Mouse (Mus musculus) stomach, embryonic 14.5 days (tissue): ENCODE data around the gene Dab1. TPM values are rescaled to one million over a fixed set of nuclear protein-coding genes. Genes with fewer than 3 reads are reported as not detected.

Experiments used
- ATAC-seq: fragments of 200-750 bp; cut with Nextera tagmentation; 2 replicates; pipeline ENCODE4 v1.8.0; 2017; ENCODE audit warnings: low read depth, moderate TSS enrichment; ENCODE audit not compliant: insufficient number of reproducible peaks, insufficient read depth, low FRiP score
- H3K27ac ChIP-seq: fragments of 300-500 bp; sonication (generic); 2 replicates; pipeline ENCODE4 v1.5.1; 2014; ENCODE audit warnings: mild to moderate bottlenecking, low read length, moderate library complexity, mixed read lengths
- H3K27me3 ChIP-seq: fragments of 300-500 bp; sonication (generic); 2 replicates; pipeline ENCODE4 v1.6.1; 2014; ENCODE audit warnings: low read length, control low read depth, mixed read lengths; ENCODE audit not compliant: control insufficient read depth, insufficient read depth
- H3K36me3 ChIP-seq: fragments of 300-500 bp; sonication (generic); 2 replicates; pipeline ENCODE4 v1.6.1; 2014; ENCODE audit warnings: mild to moderate bottlenecking, control low read depth, low read length, moderate library complexity, mixed read lengths; ENCODE audit not compliant: control insufficient read depth, insufficient read depth
- H3K4me1 ChIP-seq: fragments of 300-500 bp; sonication (generic); 2 replicates; pipeline ENCODE4 v1.6.1; 2014; ENCODE audit warnings: low read length, control low read depth, mixed read lengths; ENCODE audit not compliant: control insufficient read depth, insufficient read depth
- H3K4me2 ChIP-seq: fragments of 300-500 bp; sonication (generic); replicated peaks from 2 replicates; pipeline ENCODE4 v1.6.1; 2014; ENCODE audit warnings: low read depth, low read length, control low read depth
- H3K4me3 ChIP-seq: fragments of 300-500 bp; sonication (generic); 2 replicates; pipeline ENCODE4 v1.5.1; 2014; ENCODE audit warnings: low read depth, low read length, control low read depth
- H3K9ac ChIP-seq: fragments of 300-500 bp; sonication (generic); replicated peaks from 2 replicates; pipeline ENCODE4 v1.6.1; 2014; ENCODE audit warnings: low read depth, mild to moderate bottlenecking, control low read depth, low read length, moderate library complexity, mixed read lengths
- H3K9me3 ChIP-seq: fragments of 300-500 bp; sonication (generic); 2 replicates; pipeline ENCODE4 v1.6.1; 2016; ENCODE audit warnings: low read depth, low read length, control low read depth; ENCODE audit not compliant: control insufficient read depth
- WGBS: fragments of 180-500 bp; shearing (Covaris S2); extraction: QIAGEN DNeasy Blood & Tissue Kit; methylation state at CpG from one replicate; pipeline ENCODE4 v1.1.7; 2014; 5-methylcytosine and 5-hydroxymethylcytosine counted together
- polyA plus RNA-seq: library from polyadenylated mRNA; unstranded; fragments of >200 nt; fragmentation: Nextera tagmentation; extraction: Ambion mirVana; gene quantifications from 2 replicates; pipeline ENCODE4 v1.2.1, GENCODE M21; 2014

Dab1 gene
- polyA plus RNA-seq, 1 experiment from 2014 or later, result 8.5 TPM

DNA sequence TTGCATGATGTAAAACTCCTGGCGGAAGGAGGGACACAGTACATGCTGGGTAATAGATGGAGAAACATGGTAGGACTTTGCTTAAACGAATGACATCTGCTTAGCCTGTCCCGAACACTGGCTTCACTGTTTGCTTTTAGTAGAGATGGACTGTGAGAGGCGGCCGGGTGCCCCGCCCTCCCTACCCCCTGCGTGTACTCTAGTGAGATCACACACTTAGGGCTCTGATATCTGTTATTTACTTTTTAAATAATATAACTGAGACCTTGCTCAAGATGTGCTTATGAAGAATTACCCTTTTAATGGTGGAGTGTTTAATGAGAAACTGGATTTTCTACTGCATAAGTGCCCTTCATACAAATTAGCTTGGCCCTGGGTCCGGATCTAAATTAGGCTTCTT, 983.6 kb downstream of the Dab1 start:
- no peaks in the 10 kb centered on the region for H3K27me3 ChIP-seq
- no peak overlapping the region for H3K4me3 ChIP-seq
- WGBS, result 56% methylated on average over 8 of the region's 8 CpGs
- ATAC-seq, result no peak
- no peak overlapping the region for H3K9ac ChIP-seq
- no peaks in the 10 kb centered on the region for H3K9me3 ChIP-seq
- H3K27ac ChIP-seq, result no peak overlapping the region
- H3K4me1 ChIP-seq, result peaks cover 8% of the 10 kb centered on the region; the same call in 1 of the 2 replicates
- H3K36me3 ChIP-seq, result no peaks in the 10 kb centered on the region
- no peak overlapping the region for H3K4me2 ChIP-seq

DNA sequence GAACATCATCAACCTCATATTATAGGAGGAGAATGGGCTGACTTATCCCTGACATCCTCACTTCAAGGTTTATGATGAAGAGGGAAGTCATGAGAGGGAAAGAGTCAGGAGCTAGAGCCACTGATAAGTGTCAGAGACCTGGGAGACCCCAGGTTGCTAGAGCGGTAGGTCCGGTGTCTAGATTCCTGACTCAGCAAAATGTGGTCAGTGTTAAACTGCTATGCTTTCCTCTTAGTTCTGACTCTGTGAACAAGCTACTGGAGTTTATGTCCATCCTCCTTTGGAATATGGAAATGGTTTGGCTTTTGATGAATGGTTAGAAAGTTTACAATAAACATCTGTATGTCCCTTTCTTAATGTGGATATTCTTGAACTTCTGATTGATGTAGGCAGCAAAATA, 985.1 kb downstream of the Dab1 start:
- no peak for ATAC-seq
- H3K36me3 ChIP-seq, result no peaks in the 10 kb centered on the region
- no peaks in the 10 kb centered on the region for H3K9me3 ChIP-seq
- H3K4me2 ChIP-seq, result no peak overlapping the region
- no peak overlapping the region for H3K4me3 ChIP-seq
- H3K4me1 ChIP-seq, result peaks cover 8% of the 10 kb centered on the region; the same call in 1 of the 2 replicates
- H3K9ac ChIP-seq, result no peak overlapping the region
- 91% methylated on average over 2 of the region's 2 CpGs for WGBS
- H3K27me3 ChIP-seq, result no peaks in the 10 kb centered on the region
- no peak overlapping the region for H3K27ac ChIP-seq

DNA sequence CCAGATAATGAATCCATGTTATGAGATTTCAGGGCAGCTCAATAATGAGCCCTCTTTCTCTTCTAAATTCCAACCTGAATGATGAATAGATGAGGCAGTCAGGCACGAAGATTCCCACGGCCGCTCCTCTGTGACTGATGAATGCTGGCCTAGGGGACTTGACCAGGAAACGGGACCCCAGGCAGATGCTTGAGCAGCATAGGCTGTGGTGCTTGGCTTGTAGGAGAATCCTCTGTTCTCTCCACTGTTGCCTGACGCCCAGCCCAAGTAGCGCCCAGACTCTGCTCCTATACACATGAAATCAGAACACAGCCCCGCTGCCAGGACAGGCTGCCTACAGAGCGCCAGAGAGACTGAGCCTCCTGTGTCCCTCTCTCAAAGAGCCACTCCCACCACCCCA, 987.7 kb downstream of the Dab1 start:
- Histone ChIP-seq H3K27ac (peak overlapping the region; percentile 63; the same call in 1 of the 2 replicates), H3K9me3 (no peaks in the 10 kb centered on the region), H3K4me3 (no peak overlapping the region), H3K36me3 (no peaks in the 10 kb centered on the region), H3K9ac (no peak overlapping the region), H3K4me2 (no peak overlapping the region), H3K27me3 (no peaks in the 10 kb centered on the region), H3K4me1 (peaks cover 8% of the 10 kb centered on the region; the same call in 1 of the 2 replicates)
- 56% methylated on average over 8 of the region's 8 CpGs for WGBS
- peak; percentile 28; the same call in 1 of the 2 replicates for ATAC-seq

DNA sequence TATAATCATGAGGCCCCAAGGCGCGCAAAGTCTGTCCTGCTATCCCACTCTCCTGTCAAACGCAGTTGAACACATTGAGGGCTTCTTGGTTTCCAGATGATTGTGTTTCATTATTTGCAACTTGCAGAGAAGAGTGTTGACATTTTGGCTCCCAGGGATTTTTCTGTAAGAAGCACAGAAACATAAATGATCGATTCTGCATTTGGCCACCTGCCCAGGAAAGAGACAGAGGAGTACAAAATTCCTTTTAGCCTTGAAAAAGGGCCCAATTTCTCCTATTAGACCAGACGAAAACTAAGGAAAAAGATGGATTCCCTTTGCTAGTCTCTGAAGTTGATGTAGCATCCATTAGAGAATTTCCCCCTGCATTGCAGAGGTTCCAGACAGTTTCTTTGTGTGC, 988.5 kb downstream of the Dab1 start:
- H3K27ac ChIP-seq, result peak overlapping the region; percentile 63; the same call in 1 of the 2 replicates
- 37% methylated on average over 5 of the region's 5 CpGs for WGBS
- no peak overlapping the region for H3K4me2 ChIP-seq
- no peaks in the 10 kb centered on the region for H3K9me3 ChIP-seq
- no peaks in the 10 kb centered on the region for H3K27me3 ChIP-seq
- H3K4me1 ChIP-seq, result peaks cover 8% of the 10 kb centered on the region; the same call in 1 of the 2 replicates
- H3K9ac ChIP-seq, result no peak overlapping the region
- no peaks in the 10 kb centered on the region for H3K36me3 ChIP-seq
- H3K4me3 ChIP-seq, result no peak overlapping the region
- no peak for ATAC-seq

DNA sequence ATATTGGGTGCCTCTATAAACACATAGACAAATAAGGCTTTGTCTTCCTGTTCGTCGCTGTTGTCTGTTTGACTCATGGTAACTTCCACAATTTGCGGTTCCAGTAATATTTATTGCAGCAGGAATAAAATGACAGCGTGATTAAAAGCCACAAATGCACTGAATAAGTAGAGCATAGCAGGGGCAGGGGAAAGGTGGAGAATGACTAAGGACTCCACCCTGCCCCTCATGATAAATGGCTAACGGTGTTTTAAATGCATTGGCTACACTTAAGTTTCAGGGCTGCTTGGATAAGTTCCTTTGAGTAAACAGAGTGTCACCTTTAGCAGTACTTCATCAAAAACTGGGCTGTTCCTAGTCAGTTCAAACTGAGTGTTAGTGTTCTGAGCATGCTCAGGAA, 1000.3 kb downstream of the Dab1 start:
- Histone ChIP-seq H3K27ac (no peak overlapping the region), H3K27me3 (no peaks in the 10 kb centered on the region), H3K4me1 (peaks cover 4% of the 10 kb centered on the region; the same call in 1 of the 2 replicates), H3K4me2 (no peak overlapping the region), H3K4me3 (no peak overlapping the region), H3K9ac (no peak overlapping the region), H3K36me3 (no peaks in the 10 kb centered on the region), H3K9me3 (no peaks in the 10 kb centered on the region)
- no peak for ATAC-seq
- 19% methylated on average over 5 of the region's 5 CpGs for WGBS

DNA sequence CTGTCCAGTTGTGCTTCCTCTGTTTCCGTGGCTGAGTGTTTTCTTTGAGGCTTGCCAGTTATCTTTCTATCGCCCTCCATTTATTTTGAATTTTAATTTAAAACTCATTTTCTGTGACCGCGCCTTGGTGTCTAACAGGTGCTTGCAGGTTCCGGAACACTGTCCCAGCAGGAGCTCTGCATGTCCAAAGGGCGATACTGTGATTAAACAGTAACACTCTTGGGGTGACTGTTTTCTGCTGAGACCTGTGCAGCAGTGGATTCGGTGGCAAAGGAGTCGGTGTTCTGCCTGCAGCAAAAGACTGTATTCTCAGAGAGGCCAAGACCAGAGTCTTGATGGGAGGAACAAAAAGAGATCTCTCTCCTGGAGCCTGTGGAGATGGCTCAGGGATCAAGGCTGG, 1006.2 kb downstream of the Dab1 start:
- H3K36me3 ChIP-seq, result no peaks in the 10 kb centered on the region
- ATAC-seq, result no peak
- H3K4me2 ChIP-seq, result no peak overlapping the region
- no peak overlapping the region for H3K4me3 ChIP-seq
- H3K27ac ChIP-seq, result no peak overlapping the region
- WGBS, result 82% methylated on average over 8 of the region's 8 CpGs
- H3K4me1 ChIP-seq, result no peaks in the 10 kb centered on the region
- H3K27me3 ChIP-seq, result no peaks in the 10 kb centered on the region
- no peaks in the 10 kb centered on the region for H3K9me3 ChIP-seq
- no peak overlapping the region for H3K9ac ChIP-seq

DNA sequence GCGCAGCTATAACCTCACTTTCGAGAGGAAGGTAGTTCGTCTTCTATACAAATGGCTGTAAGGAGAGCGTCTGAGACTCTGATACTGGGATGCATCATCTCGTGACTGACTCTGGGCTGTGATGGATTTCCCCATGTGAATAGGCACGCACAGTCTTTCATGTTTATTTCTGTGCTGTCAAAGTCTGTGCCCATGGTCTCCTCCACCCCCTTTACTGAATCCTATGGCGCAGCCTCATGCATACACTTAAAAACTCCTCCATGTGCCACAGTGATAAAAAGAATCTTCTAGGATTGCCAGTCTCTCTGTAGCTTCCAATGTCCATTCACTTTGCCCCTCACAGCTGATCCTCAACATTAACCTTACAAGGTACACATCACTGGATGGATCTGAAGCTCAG, 1009.5 kb downstream of the Dab1 start:
- no peak overlapping the region for H3K27ac ChIP-seq
- 77% methylated on average over 7 of the region's 7 CpGs for WGBS

DNA sequence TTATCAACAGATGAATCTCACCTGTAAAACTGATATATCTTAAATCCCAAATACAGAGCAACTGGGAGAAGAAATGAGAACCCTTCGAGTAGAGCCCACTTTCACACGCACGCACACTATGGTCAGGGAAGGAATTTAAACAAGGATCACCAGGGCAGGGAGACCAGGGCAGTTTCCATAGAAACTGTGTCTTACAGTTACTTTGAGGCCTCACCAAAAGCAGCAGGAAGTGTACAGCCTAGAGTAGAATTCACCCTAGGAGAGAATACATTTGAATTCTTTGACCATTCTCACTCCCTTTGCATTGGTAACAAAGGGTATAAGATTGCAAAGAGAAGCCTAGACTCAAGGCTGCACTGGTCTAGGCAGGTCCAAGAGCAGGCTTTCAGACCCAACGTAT, 1017.9 kb downstream of the Dab1 start:
- no peaks in the 10 kb centered on the region for H3K36me3 ChIP-seq
- H3K9ac ChIP-seq, result no peak overlapping the region
- no peaks in the 10 kb centered on the region for H3K9me3 ChIP-seq
- no peak overlapping the region for H3K27ac ChIP-seq
- H3K4me2 ChIP-seq, result no peak overlapping the region
- no peak overlapping the region for H3K4me3 ChIP-seq
- no peak for ATAC-seq
- 80% methylated on average over 4 of the region's 4 CpGs for WGBS
- no peaks in the 10 kb centered on the region for H3K27me3 ChIP-seq
- H3K4me1 ChIP-seq, result no peaks in the 10 kb centered on the region

More for the DNA sequence above, 1009.5 kb downstream of the Dab1 start:
- Histone ChIP-seq H3K4me1 (no peaks in the 10 kb centered on the region), H3K9me3 (no peaks in the 10 kb centered on the region), H3K4me2 (no peak overlapping the region), H3K4me3 (no peak overlapping the region), H3K36me3 (no peaks in the 10 kb centered on the region), H3K9ac (no peak overlapping the region), H3K27me3 (no peaks in the 10 kb centered on the region)
- no peak for ATAC-seq

DNA sequence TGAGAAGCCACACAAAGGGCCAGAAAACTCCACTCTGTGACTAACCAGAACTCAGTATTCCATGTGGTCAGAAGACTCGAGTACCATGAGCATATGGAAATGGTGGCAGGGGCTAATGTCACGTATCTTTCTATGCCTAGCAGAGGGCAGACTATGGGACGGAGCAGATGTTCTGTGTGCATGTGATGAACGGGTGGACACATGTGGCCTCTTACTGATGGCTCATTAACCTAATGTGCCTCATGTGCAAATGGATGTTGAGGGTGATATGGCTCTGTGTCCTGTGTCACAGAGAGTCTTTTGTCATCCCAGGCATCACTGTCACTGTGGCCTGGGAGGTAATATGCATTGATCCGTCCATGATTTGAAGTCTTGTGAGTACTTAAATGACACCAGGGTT, 1021.5 kb downstream of the Dab1 start:
- ATAC-seq, result no peak
- WGBS, result 85% methylated on average over 5 of the region's 5 CpGs

More for the DNA sequence above, 1021.5 kb downstream of the Dab1 start:
- no peaks in the 10 kb centered on the region for H3K36me3 ChIP-seq
- no peak overlapping the region for H3K4me3 ChIP-seq
- H3K4me2 ChIP-seq, result no peak overlapping the region
- no peak overlapping the region for H3K9ac ChIP-seq
- H3K9me3 ChIP-seq, result no peaks in the 10 kb centered on the region
- no peaks in the 10 kb centered on the region for H3K4me1 ChIP-seq
- H3K27me3 ChIP-seq, result no peaks in the 10 kb centered on the region
- no peak overlapping the region for H3K27ac ChIP-seq
